Mouse (Mus musculus): ENCODE results near the gene Slc8a3.

DNA sequence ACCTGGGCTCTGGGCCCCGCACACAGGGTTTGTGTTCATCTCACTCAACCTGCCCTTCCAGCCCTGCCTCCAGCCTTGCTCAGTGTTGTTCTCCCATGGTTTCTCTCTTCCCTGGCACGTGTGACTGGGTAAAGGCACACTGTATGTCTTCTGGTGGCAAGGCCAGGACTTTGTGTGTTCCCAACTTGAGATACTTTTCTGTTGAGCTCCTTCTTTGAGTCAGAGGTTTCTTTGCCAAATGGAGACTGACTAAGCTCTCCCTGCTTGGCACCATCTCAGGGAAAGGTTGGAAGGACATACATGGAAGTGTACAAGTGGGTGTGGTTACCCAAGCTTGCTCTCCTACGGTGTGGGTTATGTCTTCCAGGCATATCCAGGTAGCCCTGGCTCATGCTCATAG lies 169.8 kb downstream of the Slc8a3 start:
- TF ChIP-seq RCOR1 (conservative IDR thresholded peaks at IDR 0.05; ENCODE audit: low read depth, low read length) (no peak), POLR2A (IDR thresholded peaks at IDR 0.05; ENCODE audit: low read depth, low read length) (no peak), ZNF384 (IDR thresholded peaks at IDR 0.05; ENCODE audit: low read depth, low read length) (no peak), EP300 (IDR thresholded peaks at IDR 0.05; ENCODE audit: low read length) (no peak), MAZ (IDR thresholded peaks at IDR 0.05; ENCODE audit: low read depth, low read length) (no peak), MYC (IDR thresholded peaks at IDR 0.05; ENCODE audit: low read depth, low read length) (no peak), IRF4 (IDR thresholded peaks at IDR 0.05; ENCODE audit: low read depth, low read length) (no peak), CHD2 (IDR thresholded peaks at IDR 0.05; ENCODE audit: low read length) (no peak)
